Mouse (Mus musculus) gastrocnemius, postnatal 4 days (tissue): ENCODE data around the gene Nr3c2. TPM values are rescaled to one million over a fixed set of nuclear protein-coding genes. Genes with fewer than 3 reads are reported as not detected.

Source experiments
- DNase-seq, 2 experiments: peaks; one replicate each; pipeline ENCODE4 v3.0.0; 2021 to 2022; ENCODE audit warnings: low spot score in 2 of 2, mixed read lengths in 2 of 2
- total RNA-seq, 2 experiments: library from RNA; stranded (reverse); gene quantifications; 2 replicates each; pipeline ENCODE4 v1.2.3; 2021

The Nr3c2 gene
- total RNA-seq, 2 experiments from 2014 or later: 11.8 to 15.8 TPM

GRCm38 (mm10) chr8:77231834-77232233 lies 332.6 kb downstream of the Nr3c2 start:
- no peak for DNase-seq

DNA sequence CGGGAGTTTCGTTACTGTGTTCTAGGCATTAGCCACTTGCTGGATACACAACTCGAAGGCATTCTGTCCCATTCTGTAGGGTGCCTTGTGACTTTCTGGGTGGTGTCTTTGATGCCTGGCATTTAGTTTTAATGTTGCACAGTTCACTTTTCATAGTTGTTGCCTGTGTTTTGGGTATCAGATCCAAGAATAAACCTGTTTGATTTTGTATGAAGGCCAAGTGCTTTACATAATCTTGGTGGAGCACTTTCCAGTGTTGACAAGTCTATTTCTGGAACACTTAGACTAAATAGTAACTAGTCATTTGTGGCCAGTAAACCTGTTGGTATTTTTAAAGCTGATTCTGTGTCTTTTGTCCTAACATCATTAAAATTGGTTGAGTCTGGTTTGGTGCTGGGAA lies 333.2 kb downstream of the Nr3c2 start:
- no peak for DNase-seq

- no peak for DNase-seq
Measured at GRCm38 (mm10) chr8:77236701-77237100, 337.5 kb downstream of the Nr3c2 start.

DNA sequence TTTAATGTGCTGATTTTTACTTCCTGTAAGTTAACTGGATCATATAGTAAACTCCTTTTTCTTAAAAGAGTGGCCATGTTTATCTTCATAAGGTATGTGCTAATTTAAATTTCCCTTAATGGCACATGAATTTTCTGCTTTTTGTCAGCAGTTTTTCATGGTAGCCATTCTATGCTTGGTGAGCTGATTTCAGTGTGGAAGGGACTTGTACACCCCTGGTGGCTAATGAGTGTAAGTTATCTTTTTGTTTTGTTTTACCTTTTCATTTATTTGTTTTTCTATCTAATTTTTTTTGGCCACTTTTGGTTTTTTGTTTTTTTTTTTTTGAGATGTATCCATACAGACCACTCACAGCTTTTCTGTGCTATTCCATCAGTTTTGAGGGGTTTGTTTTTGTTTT lies 340.2 kb downstream of the Nr3c2 start:
- no peak for DNase-seq

DNA sequence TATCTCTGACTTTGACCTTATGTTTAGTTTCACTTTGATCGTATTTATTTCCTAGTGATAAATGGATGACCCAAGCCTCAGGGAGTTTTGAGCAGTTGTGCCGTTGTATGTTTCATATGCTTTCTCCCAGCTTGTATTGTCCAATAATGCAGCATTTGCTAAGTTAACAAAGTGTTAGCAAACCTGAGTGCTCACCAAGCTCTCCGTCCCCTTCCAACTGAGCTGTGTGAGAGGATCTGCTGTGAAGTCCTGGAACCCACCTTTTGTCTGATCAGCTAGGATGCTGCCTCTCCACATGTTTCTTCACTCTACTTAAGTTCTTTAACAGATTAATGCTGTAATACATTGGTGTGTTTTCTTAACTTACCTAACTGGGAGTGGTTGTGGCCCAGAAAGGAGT lies 342.1 kb downstream of the Nr3c2 start:
- no peak for DNase-seq

- DNase-seq: no peak
Measured at GRCm38 (mm10) chr8:77250094-77250493, 350.9 kb downstream of the Nr3c2 start.

DNA sequence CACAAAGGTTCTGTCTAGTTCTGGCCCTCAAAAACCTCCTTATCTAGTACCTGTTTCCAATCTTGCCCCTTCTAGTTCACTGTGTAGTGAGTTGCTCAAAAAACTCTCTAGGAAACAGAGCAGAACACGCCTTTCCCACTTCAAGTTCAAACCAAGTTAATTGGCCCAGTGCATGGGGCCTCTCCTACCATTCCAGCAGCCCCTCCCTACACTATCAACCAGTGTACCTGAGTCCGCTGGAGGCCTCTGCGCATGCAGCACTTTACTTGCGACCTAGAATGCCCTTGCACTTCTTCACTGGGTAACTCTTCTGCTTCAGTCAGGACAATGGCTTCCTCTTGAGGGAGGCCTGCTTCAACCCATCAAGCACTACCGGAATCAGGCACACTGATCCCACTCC lies 351.9 kb downstream of the Nr3c2 start:
- DNase-seq: no peak

DNA sequence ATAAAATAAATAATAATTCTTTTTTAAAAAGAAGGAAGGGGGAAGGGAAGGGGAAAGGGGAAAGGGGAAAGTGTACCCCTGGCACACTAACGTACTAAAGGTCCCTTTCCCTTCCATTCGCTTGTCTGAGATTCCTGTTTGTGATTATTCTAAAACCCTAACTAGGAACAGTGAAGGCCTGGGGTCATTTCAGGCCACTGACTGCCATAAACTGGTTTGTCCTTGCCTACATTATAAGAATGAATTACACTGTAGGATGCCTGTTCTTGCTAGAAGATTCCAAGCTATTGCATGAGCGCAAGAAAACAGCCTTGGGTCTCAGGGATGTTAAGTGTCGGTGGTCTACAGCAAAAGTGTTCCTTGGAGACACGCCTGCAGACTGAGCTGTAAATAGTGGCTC lies 355.2 kb downstream of the Nr3c2 start:
- DNase-seq: no peak

GRCm38 (mm10) chr8:77256450-77257084 lies 357.3 kb downstream of the Nr3c2 start:
- DNase-seq: no peak

- no peak for DNase-seq
Measured at GRCm38 (mm10) chr8:77257085-77257451, 357.8 kb downstream of the Nr3c2 start.

DNA sequence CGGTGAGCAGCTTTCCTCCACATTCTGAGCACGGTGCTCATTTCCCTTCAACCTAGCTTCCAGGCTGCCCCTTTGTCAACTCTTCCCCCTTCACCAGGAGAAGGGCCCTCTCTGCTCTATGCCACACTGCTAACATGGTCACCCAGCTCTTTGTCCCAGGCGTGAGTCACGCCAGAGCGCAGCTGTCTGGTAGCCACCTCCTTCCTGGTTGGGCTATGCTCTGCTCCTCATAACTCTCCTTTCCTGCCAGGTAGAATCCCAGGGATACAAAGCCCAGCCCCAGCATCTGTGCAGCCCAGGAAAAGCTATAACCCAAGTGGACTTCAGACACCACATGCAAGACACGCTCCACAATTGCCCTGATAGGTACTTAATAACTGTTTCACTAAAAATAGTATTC lies 362.0 kb downstream of the Nr3c2 start:
- no peak for DNase-seq

DNA sequence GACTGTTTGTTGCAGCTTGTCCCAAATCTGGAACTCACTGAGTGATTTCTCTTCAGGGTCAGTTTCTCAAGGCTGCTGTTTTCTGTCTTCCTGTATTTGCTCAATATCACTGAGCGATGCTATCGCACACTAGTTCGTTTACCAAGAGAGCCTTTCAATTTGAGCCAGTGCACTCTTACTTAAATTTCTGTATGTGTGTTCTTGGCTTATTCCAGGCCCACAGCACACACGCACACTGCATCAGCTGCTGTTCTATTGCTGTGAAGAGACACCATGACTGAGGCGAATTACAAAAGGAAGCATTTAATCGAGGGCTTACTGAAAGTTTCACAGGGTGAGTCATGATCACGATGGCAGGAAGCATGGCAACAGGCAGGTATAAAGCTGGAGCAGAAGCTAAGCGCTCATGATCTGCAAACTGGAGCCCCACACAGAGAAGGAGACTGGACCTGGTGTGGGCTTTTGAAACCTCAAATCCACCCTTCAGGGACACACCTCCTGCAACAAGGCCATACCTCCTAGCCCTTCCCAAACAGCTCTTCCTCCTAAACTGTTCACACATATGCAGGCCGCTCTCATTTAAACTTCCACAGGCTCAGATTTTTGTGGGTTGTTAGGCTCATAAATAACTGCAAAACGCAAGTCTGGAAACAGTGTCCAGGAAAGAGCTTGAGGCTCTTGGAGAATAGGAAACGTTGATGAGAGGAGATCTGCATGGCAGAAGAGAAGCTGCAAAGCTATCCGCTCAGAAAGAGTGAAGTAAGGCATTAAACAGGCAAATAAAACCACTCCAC lies 363.2 kb downstream of the Nr3c2 start:
- no peak for DNase-seq

- DNase-seq: no peak
Measured at GRCm38 (mm10) chr8:77267941-77268405, 368.7 kb downstream of the Nr3c2 start.

DNA sequence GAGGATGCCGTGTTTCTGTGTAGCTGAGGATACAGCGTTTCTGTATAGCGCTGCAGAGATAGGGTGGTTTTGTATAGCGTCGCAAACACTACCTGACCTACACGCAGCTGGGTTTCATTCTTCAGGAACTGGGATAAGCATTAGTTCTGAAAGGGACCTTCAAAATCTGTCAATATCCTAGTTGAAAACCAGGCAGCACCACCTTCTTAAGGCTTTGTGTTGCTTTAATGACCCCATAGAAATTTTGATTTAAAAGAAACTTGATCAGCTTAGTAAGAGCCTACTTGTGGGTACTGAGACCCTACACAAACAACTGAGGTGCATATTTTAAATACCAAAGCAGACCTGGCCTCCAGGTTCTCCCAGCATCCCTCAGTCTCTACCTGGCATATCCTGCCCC lies 372.9 kb downstream of the Nr3c2 start:
- no peak for DNase-seq

- DNase-seq: no peak
Measured at GRCm38 (mm10) chr8:77275571-77275970, 376.3 kb downstream of the Nr3c2 start.

DNA sequence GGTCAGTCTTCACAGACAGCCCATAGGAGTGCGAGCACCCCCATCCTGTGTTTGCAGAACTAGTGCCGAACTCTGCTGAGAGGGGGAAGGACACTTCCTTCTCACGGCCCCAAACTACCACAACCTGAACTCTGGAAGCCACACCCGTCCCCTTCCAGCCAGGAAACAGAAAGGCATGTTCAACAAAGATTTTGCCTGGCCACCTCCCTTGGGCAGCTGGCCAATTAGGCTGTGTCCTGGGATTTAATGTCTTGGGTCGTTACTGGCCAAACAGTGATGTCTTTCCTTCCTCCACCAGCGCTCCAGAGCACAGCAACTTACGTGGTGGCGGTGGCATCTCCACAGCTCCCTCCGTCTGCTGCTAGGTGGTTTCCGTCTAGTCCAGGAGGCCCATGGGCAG lies 377.6 kb downstream of the Nr3c2 start:
- DNase-seq: no peak

DNA sequence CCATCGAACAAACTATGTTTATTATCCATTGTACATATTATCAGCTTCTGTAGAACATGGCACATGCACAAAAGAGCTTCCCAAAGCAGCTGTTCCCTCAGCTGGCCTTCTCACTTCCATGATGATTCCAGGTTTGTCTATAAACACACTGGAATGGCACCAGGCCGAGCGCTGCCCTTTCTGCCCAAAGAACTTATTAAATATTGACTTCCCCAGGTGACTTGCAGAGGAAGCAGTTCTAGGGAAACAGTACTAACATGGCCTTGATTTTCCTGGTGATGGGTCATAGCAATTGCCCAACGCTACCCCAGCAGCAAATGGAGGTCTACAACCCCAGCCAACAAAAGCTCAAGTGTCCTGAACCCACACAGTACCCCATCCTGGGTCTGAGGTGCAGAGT lies 379.0 kb downstream of the Nr3c2 start:
- DNase-seq: no peak

GRCm38 (mm10) chr8:77279977-77280376 lies 380.7 kb downstream of the Nr3c2 start:
- no peak for DNase-seq

DNA sequence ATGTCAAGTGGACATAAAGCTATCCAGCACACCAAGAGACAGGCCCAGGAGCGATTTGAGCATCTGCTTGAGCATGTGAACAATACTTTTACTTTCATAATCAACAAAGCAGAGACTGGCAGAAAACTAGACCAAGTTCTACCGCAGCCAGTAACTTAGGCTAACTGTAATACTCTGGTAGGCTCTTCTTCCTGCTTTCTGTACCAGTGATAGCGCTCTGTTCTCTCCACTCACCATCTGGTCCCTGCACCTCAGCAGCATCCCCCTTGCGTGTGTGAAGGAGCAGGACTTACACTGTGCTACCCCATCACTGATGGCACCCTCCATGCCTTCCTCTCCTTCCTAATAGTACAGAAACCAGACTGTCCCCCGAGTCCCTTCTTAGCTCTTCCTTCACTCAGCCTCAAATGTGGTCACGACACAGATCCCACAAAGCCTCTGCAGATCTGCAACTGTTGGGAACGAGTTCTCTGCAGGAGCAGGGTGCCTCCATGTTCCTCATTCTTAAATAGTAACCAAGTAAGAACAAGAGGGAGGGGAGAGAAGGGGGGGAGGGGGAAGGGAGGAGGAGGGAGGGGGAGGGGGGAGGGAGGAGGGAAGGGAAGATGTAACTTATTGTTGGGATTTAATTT lies 383.5 kb downstream of the Nr3c2 start:
- DNase-seq: no peak

- DNase-seq: no peak
Measured at GRCm38 (mm10) chr8:77284473-77284872, 385.2 kb downstream of the Nr3c2 start.

- DNase-seq: no peak
Measured at GRCm38 (mm10) chr8:77288065-77288464, 388.8 kb downstream of the Nr3c2 start.

- DNase-seq: no peak
Measured at GRCm38 (mm10) chr8:77288492-77288891, 389.2 kb downstream of the Nr3c2 start.
